Mouse (Mus musculus) kidney, adult 2 months (tissue): Measurements from ENCODE around the gene Srbd1. TPM values are rescaled to one million over a fixed set of nuclear protein-coding genes. Genes with fewer than 3 reads are reported as not detected.

Experiments used
- DNase-seq: peaks from one replicate; pipeline ENCODE4 v3.0.0; 2021
- H3K27ac ChIP-seq: fragments of 200-500 bp; 2 replicates; pipeline ENCODE4 v1.5.1; 2012; ENCODE audit warnings: low read depth, low read length, control low read depth, inconsistent platforms; ENCODE audit not compliant: insufficient read depth
- H3K27me3 ChIP-seq: fragments of 200-500 bp; replicated peaks from 2 replicates; pipeline ENCODE4 v1.6.1; 2012; ENCODE audit warnings: mild to moderate bottlenecking, moderate library complexity, low read length, inconsistent platforms; ENCODE audit not compliant: control insufficient read depth, insufficient read depth
- H3K36me3 ChIP-seq: fragments of 200-500 bp; 2 replicates; pipeline ENCODE4 v1.6.1; 2012; ENCODE audit warnings: mild to moderate bottlenecking, moderate library complexity, low read length, inconsistent platforms; ENCODE audit not compliant: control insufficient read depth, insufficient read depth
- H3K4me1 ChIP-seq: fragments of 200-500 bp; 2 replicates; pipeline ENCODE4 v1.6.1; 2011; ENCODE audit warnings: low read length; ENCODE audit not compliant: control insufficient read depth, insufficient read depth
- H3K4me3 ChIP-seq: fragments of 200-500 bp; 2 replicates; pipeline ENCODE4 v1.5.1; 2011; ENCODE audit warnings: mild to moderate bottlenecking, low read depth, low read length, control low read depth; ENCODE audit not compliant: insufficient read depth
- CTCF ChIP-seq: fragments of 200-500 bp; conservative IDR thresholded peaks from 2 replicates; pipeline ENCODE4 v1.5.1; 2011; ENCODE audit warnings: low read depth, mild to moderate bottlenecking, control low read depth, low read length, moderate library complexity, mixed read lengths; ENCODE audit not compliant: insufficient read depth, insufficient read length
- POLR2A ChIP-seq: fragments of 200-500 bp; IDR thresholded peaks from one replicate; pipeline ENCODE4 v1.6.1; 2011; ENCODE audit warnings: low read depth, low read length, control low read depth
- WGBS: fragments of 180-500 bp; shearing (Covaris S2); methylation state at CpG from one replicate; pipeline ENCODE4 v1.1.7; 2018; 5-methylcytosine and 5-hydroxymethylcytosine counted together
- polyA plus RNA-seq: library from polyadenylated mRNA; depleted of rRNA; stranded (reverse); fragments of >200 nt; gene quantifications from 2 replicates; pipeline ENCODE4 v1.2.3, GENCODE M21; 2012

Srbd1 gene
- polyA plus RNA-seq, 1 experiment, result 3.6 TPM

DNA sequence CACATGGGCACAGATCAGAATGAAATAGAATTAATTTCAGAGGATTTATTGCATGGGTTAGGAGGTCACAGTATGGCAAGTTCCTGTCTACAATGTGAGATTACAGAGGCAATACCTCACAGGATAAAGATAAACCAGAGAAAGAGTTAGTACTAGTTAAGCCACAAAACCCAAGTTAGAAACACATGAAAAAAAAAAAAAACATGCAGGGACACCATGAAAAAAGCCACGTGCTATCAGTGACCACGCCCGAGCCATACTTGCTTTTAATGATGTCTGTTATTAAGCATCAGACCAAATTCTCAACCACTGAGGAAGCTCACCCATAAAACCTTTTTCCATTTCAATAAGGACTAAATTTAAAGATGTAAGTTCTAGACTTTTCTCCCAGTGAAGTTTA is 120.4 kb downstream of the Srbd1 start:
- Histone ChIP-seq H3K4me3 (no peak overlapping the region), H3K27me3 (no peaks in the 10 kb centered on the region), H3K4me1 (no peaks in the 10 kb centered on the region), H3K27ac (no peak overlapping the region), H3K36me3 (no peaks in the 10 kb centered on the region)
- no peak for DNase-seq
- WGBS, result 86% methylated on average over 3 of the region's 3 CpGs
- TF ChIP-seq CTCF (no peak), POLR2A (no peak)

DNA sequence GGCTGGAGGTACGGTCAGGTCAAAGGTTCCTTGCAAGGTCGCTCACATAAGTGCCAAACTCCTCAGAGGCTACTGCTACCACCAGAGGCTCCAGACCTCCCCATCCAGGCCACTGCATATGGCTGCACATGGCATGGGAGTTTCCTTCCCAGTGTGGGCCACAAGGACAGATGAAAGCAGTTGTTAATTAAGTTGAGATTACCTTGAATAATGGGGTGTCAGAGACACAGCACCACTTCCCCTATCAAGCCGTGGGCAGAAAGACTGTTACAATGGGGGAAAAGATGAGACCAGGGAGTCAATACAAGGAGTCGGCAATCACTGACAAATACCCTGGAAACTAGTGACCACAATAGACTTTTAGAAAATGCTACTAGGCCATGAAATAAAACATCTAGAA is 122.6 kb downstream of the Srbd1 start:
- WGBS, result 84% methylated on average over 4 of the region's 4 CpGs
- H3K27ac ChIP-seq, result no peak overlapping the region
- no peaks in the 10 kb centered on the region for H3K27me3 ChIP-seq
- H3K36me3 ChIP-seq, result no peaks in the 10 kb centered on the region
- no peak for DNase-seq
- H3K4me3 ChIP-seq, result no peak overlapping the region
- TF ChIP-seq POLR2A (no peak), CTCF (no peak)
- H3K4me1 ChIP-seq, result no peaks in the 10 kb centered on the region

DNA sequence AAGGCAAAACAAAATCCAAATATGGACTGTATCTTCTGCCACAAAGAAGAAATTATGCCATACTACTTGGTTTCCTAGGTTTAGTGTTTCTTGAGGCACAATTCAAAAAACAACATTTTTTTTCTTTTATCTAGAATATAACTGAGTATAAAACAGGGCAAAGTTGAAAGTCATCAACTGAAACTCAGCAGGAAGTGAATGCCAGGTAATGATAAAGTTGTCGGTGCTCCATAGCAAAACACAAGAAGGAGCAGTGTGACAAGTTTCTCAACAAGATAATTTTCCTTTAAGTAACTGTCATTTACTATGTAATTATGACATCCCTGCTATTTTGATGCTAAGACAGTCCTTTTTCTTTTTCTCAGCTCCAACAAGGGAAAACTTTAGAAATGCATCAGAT is 123.2 kb downstream of the Srbd1 start:
- TF ChIP-seq POLR2A (no peak), CTCF (no peak)
- WGBS, result 71% methylated on average over 1 of the region's 1 CpGs

DNA sequence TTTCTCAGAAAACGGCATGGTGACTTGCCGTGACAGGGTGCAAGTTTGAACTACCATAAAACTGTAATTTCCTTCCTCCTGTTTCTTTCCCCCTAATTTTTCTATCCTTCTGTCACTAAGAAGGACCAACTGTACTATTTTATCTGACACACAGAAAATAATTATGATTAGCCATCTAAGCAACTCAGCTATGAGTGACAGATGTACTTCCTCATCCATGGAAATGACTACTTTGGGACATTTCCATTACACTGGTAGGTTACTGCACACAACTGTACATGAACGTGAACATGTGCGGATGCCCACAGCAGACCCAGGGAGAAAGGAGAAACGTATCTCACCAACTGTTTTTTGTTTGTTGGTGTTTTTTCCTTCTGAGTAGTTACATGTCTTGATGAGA is 123.7 kb downstream of the Srbd1 start:
- H3K27me3 ChIP-seq, result no peaks in the 10 kb centered on the region
- TF ChIP-seq CTCF, result no peak
- no peak for DNase-seq

More for the DNA sequence above, 123.2 kb downstream of the Srbd1 start:
- Histone ChIP-seq H3K27ac (no peak overlapping the region), H3K27me3 (no peaks in the 10 kb centered on the region), H3K36me3 (no peaks in the 10 kb centered on the region), H3K4me1 (no peaks in the 10 kb centered on the region), H3K4me3 (no peak overlapping the region)
- DNase-seq, result no peak

DNA sequence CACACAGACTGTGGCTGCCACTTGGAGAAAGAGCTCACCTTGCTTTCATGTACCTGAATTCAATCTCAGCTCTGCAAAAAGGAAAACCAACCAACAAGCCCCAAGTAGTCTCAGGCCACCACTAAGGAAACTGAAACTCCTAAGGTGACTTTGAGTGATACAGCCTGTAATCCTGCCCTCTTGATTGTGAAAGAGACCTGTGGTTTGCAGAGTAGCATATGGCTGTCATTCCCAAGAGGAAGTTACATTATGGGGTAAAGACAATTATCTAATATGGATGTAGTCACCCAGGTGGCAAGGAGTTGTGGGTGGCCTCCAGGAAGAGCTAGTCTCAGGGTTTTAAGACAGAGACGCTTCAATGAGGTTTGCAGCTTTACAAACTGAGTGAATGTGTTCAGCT is 125.2 kb downstream of the Srbd1 start:
- Histone ChIP-seq H3K36me3 (no peaks in the 10 kb centered on the region), H3K4me3 (no peak overlapping the region), H3K27me3 (no peaks in the 10 kb centered on the region), H3K4me1 (no peaks in the 10 kb centered on the region), H3K27ac (no peak overlapping the region)
- DNase-seq, result no peak
- WGBS, result 95% methylated on average over 1 of the region's 1 CpGs
- no peak for TF ChIP-seq POLR2A
- TF ChIP-seq CTCF, result no peak

More for the DNA sequence above, 123.7 kb downstream of the Srbd1 start:
- no peak overlapping the region for H3K4me3 ChIP-seq
- no peaks in the 10 kb centered on the region for H3K4me1 ChIP-seq
- no peaks in the 10 kb centered on the region for H3K36me3 ChIP-seq
- WGBS, result 91% methylated on average over 5 of the region's 5 CpGs
- H3K27ac ChIP-seq, result no peak overlapping the region

DNA sequence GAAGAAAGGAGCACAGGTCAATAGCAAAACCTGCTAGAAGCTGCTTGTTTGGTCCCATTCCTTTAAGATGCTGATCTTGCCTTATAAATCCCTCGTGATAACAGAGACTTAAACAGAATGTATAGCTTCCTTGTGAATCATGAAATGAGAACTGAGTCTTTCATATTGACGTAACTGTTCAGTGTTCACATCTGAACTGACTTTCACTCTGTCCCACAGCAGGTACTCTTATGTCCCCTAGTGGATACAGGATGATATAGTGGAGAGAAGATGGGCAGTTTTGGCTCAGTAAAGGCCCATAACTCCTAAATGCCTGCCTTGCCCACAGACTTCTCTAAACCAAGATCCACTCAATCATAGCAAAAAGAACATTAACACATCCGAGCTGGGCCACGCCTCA is 130.7 kb downstream of the Srbd1 start:
- H3K27ac ChIP-seq, result no peak overlapping the region
- TF ChIP-seq CTCF (no peak), POLR2A (no peak)
- H3K27me3 ChIP-seq, result no peaks in the 10 kb centered on the region
- H3K4me1 ChIP-seq, result no peaks in the 10 kb centered on the region
- no peaks in the 10 kb centered on the region for H3K36me3 ChIP-seq
- WGBS, result 77% methylated on average over 4 of the region's 4 CpGs
- H3K4me3 ChIP-seq, result no peak overlapping the region
- DNase-seq, result no peak

DNA sequence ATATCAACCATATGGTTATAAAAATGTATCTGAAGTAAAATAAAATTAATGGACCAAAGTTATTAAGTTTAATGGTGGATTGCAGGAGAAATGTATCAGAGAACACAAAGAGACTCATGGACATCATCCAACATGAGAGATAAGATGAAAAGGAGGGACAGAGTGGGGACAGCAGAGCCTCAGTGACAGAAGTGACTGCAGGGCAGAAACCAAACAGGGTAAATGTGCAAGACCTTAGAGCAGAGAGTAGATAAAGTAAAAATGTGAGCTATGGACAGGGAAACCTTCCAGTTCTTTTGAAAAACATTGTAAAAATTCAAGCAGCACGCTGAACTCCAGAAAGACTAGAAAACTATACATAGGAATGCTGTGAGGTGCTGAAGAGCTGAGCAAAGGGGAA is 132.4 kb downstream of the Srbd1 start:
- DNase-seq, result no peak
- H3K4me3 ChIP-seq, result no peak overlapping the region
- H3K27me3 ChIP-seq, result no peaks in the 10 kb centered on the region
- H3K36me3 ChIP-seq, result no peaks in the 10 kb centered on the region
- no peaks in the 10 kb centered on the region for H3K4me1 ChIP-seq
- 50% methylated on average over 1 of the region's 1 CpGs for whole genome bisulfite sequencing
- TF ChIP-seq POLR2A (no peak), CTCF (no peak)
- H3K27ac ChIP-seq, result no peak overlapping the region

DNA sequence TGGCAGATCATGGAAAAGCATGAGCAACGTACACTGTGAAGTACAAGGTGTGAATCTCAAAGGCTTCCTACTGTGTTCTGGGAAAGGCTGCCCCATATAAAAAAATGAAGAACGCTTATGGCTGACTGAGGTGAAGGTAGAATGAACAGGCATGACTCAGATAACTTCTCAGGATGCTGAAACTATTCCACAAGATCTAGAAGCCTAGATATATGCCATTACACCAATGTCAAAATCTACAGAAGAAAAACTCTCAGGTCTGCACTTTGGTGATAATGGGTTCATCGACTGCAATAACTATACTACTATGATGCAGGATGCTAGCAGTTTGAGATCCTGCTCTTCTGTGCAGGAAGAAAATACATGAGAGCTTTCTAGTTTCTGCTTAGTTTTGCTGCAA is 133.1 kb downstream of the Srbd1 start:
- H3K4me3 ChIP-seq, result no peak overlapping the region
- WGBS, result over 99% methylated on average over 3 of the region's 3 CpGs

More for the DNA sequence above, 133.1 kb downstream of the Srbd1 start:
- Histone ChIP-seq H3K4me1 (no peaks in the 10 kb centered on the region), H3K27ac (no peak overlapping the region), H3K27me3 (no peaks in the 10 kb centered on the region), H3K36me3 (no peaks in the 10 kb centered on the region)
- no peak for DNase-seq
- TF ChIP-seq CTCF (no peak), POLR2A (no peak)
